Mouse (Mus musculus) mammary gland, adult 2 months (tissue): ENCODE measurements around the gene Nfyb. TPM values are rescaled to one million over a fixed set of nuclear protein-coding genes. Genes with fewer than 3 reads are reported as not detected.

Source experiments
- polyA plus RNA-seq: library from polyadenylated mRNA; depleted of rRNA; stranded (reverse); fragments of >200 nt; gene quantifications from 2 replicates; pipeline ENCODE4 v1.2.3, GENCODE M21; 2012; ENCODE audit warnings: low replicate concordance; rRNA removed

The Nfyb gene
- polyA plus RNA-seq, result 4.8 and 10.4 TPM in 2 replicates

DNA sequence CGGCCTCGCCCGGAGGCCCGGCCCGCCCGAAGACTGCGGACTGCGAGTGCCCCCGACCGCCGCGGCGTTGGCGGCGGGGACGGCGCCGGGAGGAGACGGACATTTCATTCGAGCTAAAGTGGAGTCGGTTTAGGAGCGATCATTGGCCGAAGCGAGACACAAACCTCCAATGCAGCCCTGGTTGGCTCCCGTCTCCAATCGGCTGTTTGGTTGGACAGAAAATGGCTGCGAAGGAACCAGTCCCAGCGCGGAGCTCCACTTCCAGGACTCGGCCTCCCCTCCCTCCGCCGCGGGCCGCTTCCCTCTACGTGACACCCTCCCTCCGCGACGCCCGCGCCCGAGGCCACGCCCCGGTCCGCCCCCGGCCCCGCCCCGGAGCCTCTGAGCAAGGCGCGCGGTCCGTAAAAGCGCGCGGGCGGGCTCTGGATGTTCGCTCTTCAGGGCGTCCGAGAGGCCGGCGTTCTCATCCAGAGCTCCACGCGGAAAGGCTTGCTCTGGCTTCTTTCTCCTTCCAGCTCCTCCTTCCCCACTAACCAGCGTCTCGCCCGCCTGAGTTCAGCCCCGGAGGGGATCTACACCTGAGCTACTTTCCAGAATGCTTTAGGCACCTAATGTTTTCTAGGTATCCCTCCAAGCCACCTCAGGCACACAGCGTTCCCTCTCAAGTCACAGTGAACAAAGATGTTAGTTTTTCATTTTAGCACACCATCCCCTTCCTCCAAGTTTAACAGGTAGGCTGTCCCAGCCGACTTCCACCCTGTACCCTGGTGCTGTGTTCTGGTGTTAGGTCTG is at the start of gene Nfyb:
Gene Nfyb, minus strand, starts transcription at position 305 of the 792 bp plus-strand sequence.

Other genes starting within 250 kb of the Nfyb start
- gene 1190007I07Rik, start 140.9 kb downstream of the Nfyb start, polyA plus RNA-seq, result 44.0 and 57.7 TPM in 2 replicates
- gene Tdg, start 134.3 kb downstream of the Nfyb start, polyA plus RNA-seq, result 13.3 and 19.5 TPM in 2 replicates
- 4.5 and 7.9 TPM in 2 replicates for gene Glt8d2, start 73.5 kb downstream of the Nfyb start, polyA plus RNA-seq
- 5.9 and 12.3 TPM in 2 replicates for gene Hcfc2, start 68.0 kb downstream of the Nfyb start, polyA plus RNA-seq
- gene Txnrd1, start 69.8 kb upstream of the Nfyb start, polyA plus RNA-seq, result 27.4 and 31.7 TPM in 2 replicates
- gene Eid3, start 102.5 kb upstream of the Nfyb start, polyA plus RNA-seq, result 0.39 TPM in 1 of 2 replicates, not detected in the other
- 14.8 and 27.1 TPM in 2 replicates for gene Chst11, start 221.4 kb upstream of the Nfyb start, polyA plus RNA-seq